In genomic region chrX:100494068-100494978, GRCm38 (mm10) we compare ENCODE assay signal across 8 mouse cellular contexts. TPM values are rescaled to one million over a fixed set of nuclear protein-coding genes. Genes with fewer than 3 reads are reported as not detected.
DNase-seq lines count a peak whose midpoint lies in the region; ATAC-seq lines count a peak whose summit lies in the region.

TSS of gene Igbp1 (plus strand) at chrX:100494291.

- H3K4me3 ChIP-seq in hindbrain, embryonic 12.5 days: peak within 1 kb of the TSS; percentile 55

- peaks cover 16% of the 10 kb centered on the region for H3K27me3 ChIP-seq in hindbrain, embryonic 12.5 days

- 0 out of 2 replicates have a peak, but pooled peaks cover 4% of the 10 kb centered on the region for H3K4me1 ChIP-seq in hindbrain, embryonic 12.5 days

- WGBS in hindbrain, embryonic 12.5 days: 20% methylated on average over 32 of the region's 32 CpGs

- no peak within 1 kb of the TSS for H3K27ac ChIP-seq in hindbrain, embryonic 12.5 days

- peak within 1 kb of the TSS; percentile 61 for H3K4me2 ChIP-seq in hindbrain, embryonic 12.5 days (replicated peaks)

- no peaks in the 10 kb centered on the region for H3K9me3 ChIP-seq in hindbrain, embryonic 12.5 days (replicated peaks)

- peak within 1 kb of the TSS; percentile 66 for H3K9ac ChIP-seq in hindbrain, embryonic 12.5 days

- peak; percentile 97 for ATAC-seq in hindbrain, embryonic 12.5 days (ENCODE audit: low FRiP score)

- H3K36me3 ChIP-seq in hindbrain, embryonic 12.5 days: 0 out of 2 replicates have a peak, but pooled peaks cover 11% of the 10 kb centered on the region

- DNase-seq in NIH3T3 (ENCODE audit: low read depth): peak; percentile 91
- DNase-seq in cerebellum, postnatal 10 days: peak; percentile 79 to 83
- peak; percentile 71 to 75 for DNase-seq in frontal cortex, postnatal 10 days (ENCODE audit: low spot score in 2 of 2)
- peak; percentile 58 to 89 for DNase-seq in layer of hippocampus, postnatal 14 days (ENCODE audit: low spot score in 2 of 2)
- DNase-seq in lung, postnatal 14 days: peak; percentile 77
- peak; percentile 75 for DNase-seq in retina, adult 2 months (ENCODE audit: low read depth, low spot score)
- peak; percentile 43 to 67 for DNase-seq in thymus, postnatal 36 days

RNA-seq across cellular contexts. Expression of gene Igbp1, which starts in this region (rescaled TPM):
- 30.8 and 31.2 TPM in 2 replicates for polyA plus RNA-seq in hindbrain, embryonic 12.5 days (2016; fragmentation: Nextera tagmentation; extraction: Ambion mirVana)
- 10 to 100 TPM; 34.5 to 36.8 TPM for total RNA-seq in layer of hippocampus, postnatal 14 days (2021)
